Mouse (Mus musculus) lung, postnatal 4 days (tissue): ENCODE data around the gene Gm21992.

ENCODE experiments used
- DNase-seq, 2 experiments: peaks; one replicate each; pipeline ENCODE4 v3.0.0; 2021

Gm21992 gene

GRCm38 (mm10) chr19:4711098-4711600 is 100.3 kb downstream of the Gm21992 start, which contains the start of gene Sptbn2:
Sptbn2 (plus strand) TSS chr19:4711167.
- no peak for DNase-seq

GRCm38 (mm10) chr19:4708765-4709164 is 102.6 kb downstream of the Gm21992 start:
- no peak for DNase-seq

GRCm38 (mm10) chr19:4701221-4701620 is 110.2 kb downstream of the Gm21992 start:
- no peak for DNase-seq

- DNase-seq = no peak
Measured at GRCm38 (mm10) chr19:4700656-4701055, 110.8 kb downstream of the Gm21992 start.

- DNase-seq = no peak
Measured at GRCm38 (mm10) chr19:4699821-4700220, 111.6 kb downstream of the Gm21992 start.

GRCm38 (mm10) chr19:4698856-4699255 is 112.6 kb downstream of the Gm21992 start:
- no peak for DNase-seq

- peak; percentile 72 for DNase-seq
Measured at GRCm38 (mm10) chr19:4698205-4698677, 113.2 kb downstream of the Gm21992 start, which contains the start of gene Gm960. Gm960 (minus strand) TSS chr19:4698668.

GRCm38 (mm10) chr19:4697721-4698120 is 113.7 kb downstream of the Gm21992 start:
- no peak for DNase-seq

- no peak for DNase-seq
Measured at GRCm38 (mm10) chr19:4697121-4697520, 114.3 kb downstream of the Gm21992 start.

- DNase-seq = no peak
Measured at GRCm38 (mm10) chr19:4694346-4694745, 117.1 kb downstream of the Gm21992 start.
